Mouse (Mus musculus): ENCODE results near the gene a. TPM values are rescaled to one million over a fixed set of nuclear protein-coding genes. Genes with fewer than 3 reads are reported as not detected.

The a gene
- 0.41 and 1.0 TPM in 2 replicates for polyA plus RNA-seq (2015; fragmentation: Nextera tagmentation; extraction: Ambion mirVana)

- Histone ChIP-seq H3K9me3 (replicated peaks; ENCODE audit: control insufficient read depth, low read length) (no peaks in the 10 kb centered on the region), H3K27me3 (ENCODE audit: control insufficient read depth, insufficient read depth, low read length) (no peaks in the 10 kb centered on the region), H3K4me1 (ENCODE audit: control insufficient read depth, insufficient read depth, low read length) (peaks cover 35% of the 10 kb centered on the region), H3K9ac (ENCODE audit: low read length) (peak within 1 kb of the TSS; percentile 99), H3K36me3 (ENCODE audit: control insufficient read depth, insufficient read depth, low read length) (no peaks in the 10 kb centered on the region), H3K27ac (ENCODE audit: low read length) (peak within 1 kb of the TSS; percentile 98), H3K4me2 (ENCODE audit: low read depth, low read length) (peak within 1 kb of the TSS; percentile 82), H3K4me3 (replicated peaks; ENCODE audit: low read length) (peak within 1 kb of the TSS; percentile 97)
- WGBS, result under 1% methylated on average over 89 of the region's 89 CpGs
- ATAC-seq (ENCODE audit: insufficient read depth, low FRiP score), result peak; percentile 97
Measured at GRCm38 (mm10) chr2:154790656-154791483, at the start of gene a, which contains the start of gene Raly. Gene a (plus strand): TSS chr2:154791402. Gene Raly (plus strand): TSS chr2:154791096.

- ATAC-seq (ENCODE audit: insufficient read depth, low FRiP score), result no peak
- Histone ChIP-seq H3K27me3 (ENCODE audit: control insufficient read depth, insufficient read depth, low read length) (no peaks in the 10 kb centered on the region), H3K4me1 (ENCODE audit: control insufficient read depth, insufficient read depth, low read length) (no peaks in the 10 kb centered on the region), H3K9me3 (replicated peaks; ENCODE audit: control insufficient read depth, low read length) (no peaks in the 10 kb centered on the region), H3K27ac (ENCODE audit: low read length) (no peak overlapping the region), H3K4me3 (replicated peaks; ENCODE audit: low read length) (no peak overlapping the region), H3K4me2 (ENCODE audit: low read depth, low read length) (no peak overlapping the region), H3K36me3 (ENCODE audit: control insufficient read depth, insufficient read depth, low read length) (no peaks in the 10 kb centered on the region), H3K9ac (ENCODE audit: low read length) (no peak overlapping the region)
- WGBS, result 71% methylated on average over 10 of the region's 10 CpGs
Measured at GRCm38 (mm10) chr2:154742911-154743819, 48.0 kb upstream of the a start.

GRCm38 (mm10) chr2:154743915-154744314 is 47.3 kb upstream of the a start:
- Histone ChIP-seq H3K9ac (ENCODE audit: low read length) (no peak overlapping the region), H3K4me3 (replicated peaks; ENCODE audit: low read length) (no peak overlapping the region), H3K4me1 (ENCODE audit: control insufficient read depth, insufficient read depth, low read length) (peaks cover under 1% of the 10 kb centered on the region), H3K4me2 (ENCODE audit: low read depth, low read length) (no peak overlapping the region), H3K36me3 (ENCODE audit: control insufficient read depth, insufficient read depth, low read length) (no peaks in the 10 kb centered on the region), H3K9me3 (replicated peaks; ENCODE audit: control insufficient read depth, low read length) (no peaks in the 10 kb centered on the region), H3K27ac (ENCODE audit: low read length) (no peak overlapping the region), H3K27me3 (ENCODE audit: control insufficient read depth, insufficient read depth, low read length) (no peaks in the 10 kb centered on the region)
- no peak for ATAC-seq (ENCODE audit: insufficient read depth, low FRiP score)
- 62% methylated on average over 4 of the region's 4 CpGs for WGBS

GRCm38 (mm10) chr2:154748383-154748782 is 42.8 kb upstream of the a start:
- no peak overlapping the region for H3K4me2 ChIP-seq (ENCODE audit: low read depth, low read length)
- no peak overlapping the region for H3K27ac ChIP-seq (ENCODE audit: low read length)
- no peak overlapping the region for H3K9ac ChIP-seq (ENCODE audit: low read length)
- H3K9me3 ChIP-seq (replicated peaks; ENCODE audit: control insufficient read depth, low read length), result no peaks in the 10 kb centered on the region
- no peaks in the 10 kb centered on the region for H3K27me3 ChIP-seq (ENCODE audit: control insufficient read depth, insufficient read depth, low read length)
- WGBS, result 89% methylated on average over 2 of the region's 2 CpGs
- H3K4me3 ChIP-seq (replicated peaks; ENCODE audit: low read length), result no peak overlapping the region
- H3K4me1 ChIP-seq (ENCODE audit: control insufficient read depth, insufficient read depth, low read length), result peaks cover 5% of the 10 kb centered on the region
- ATAC-seq (ENCODE audit: insufficient read depth, low FRiP score), result no peak
- H3K36me3 ChIP-seq (ENCODE audit: control insufficient read depth, insufficient read depth, low read length), result no peaks in the 10 kb centered on the region

- Histone ChIP-seq H3K4me1 (ENCODE audit: control insufficient read depth, insufficient read depth, low read length) (peaks cover 5% of the 10 kb centered on the region), H3K27ac (ENCODE audit: low read length) (0 out of 2 replicates have a peak overlapping the region, but pooled peaks have one; percentile 6), H3K9ac (ENCODE audit: low read length) (no peak overlapping the region), H3K9me3 (replicated peaks; ENCODE audit: control insufficient read depth, low read length) (no peaks in the 10 kb centered on the region), H3K27me3 (ENCODE audit: control insufficient read depth, insufficient read depth, low read length) (no peaks in the 10 kb centered on the region), H3K4me3 (replicated peaks; ENCODE audit: low read length) (no peak overlapping the region), H3K36me3 (ENCODE audit: control insufficient read depth, insufficient read depth, low read length) (no peaks in the 10 kb centered on the region), H3K4me2 (ENCODE audit: low read depth, low read length) (peak overlapping the region; percentile 5; the same call in 1 of the 2 replicates)
- 53% methylated on average over 23 of the region's 23 CpGs for WGBS
- peak; percentile 62; the same call in 1 of the 2 replicates for ATAC-seq (ENCODE audit: insufficient read depth, low FRiP score)
Measured at GRCm38 (mm10) chr2:154749046-154750036, 41.9 kb upstream of the a start.

GRCm38 (mm10) chr2:154751924-154752323 is 39.3 kb upstream of the a start:
- no peaks in the 10 kb centered on the region for H3K27me3 ChIP-seq (ENCODE audit: control insufficient read depth, insufficient read depth, low read length)
- H3K27ac ChIP-seq (ENCODE audit: low read length), result no peak overlapping the region
- H3K9ac ChIP-seq (ENCODE audit: low read length), result no peak overlapping the region
- no peaks in the 10 kb centered on the region for H3K36me3 ChIP-seq (ENCODE audit: control insufficient read depth, insufficient read depth, low read length)
- no peaks in the 10 kb centered on the region for H3K9me3 ChIP-seq (replicated peaks; ENCODE audit: control insufficient read depth, low read length)
- peaks cover 5% of the 10 kb centered on the region for H3K4me1 ChIP-seq (ENCODE audit: control insufficient read depth, insufficient read depth, low read length)
- WGBS, result 55% methylated on average over 8 of the region's 8 CpGs
- no peak for ATAC-seq (ENCODE audit: insufficient read depth, low FRiP score)
- H3K4me2 ChIP-seq (ENCODE audit: low read depth, low read length), result no peak overlapping the region
- no peak overlapping the region for H3K4me3 ChIP-seq (replicated peaks; ENCODE audit: low read length)

- 83% methylated on average over 2 of the region's 2 CpGs for WGBS
- Histone ChIP-seq H3K27me3 (ENCODE audit: control insufficient read depth, insufficient read depth, low read length) (no peaks in the 10 kb centered on the region), H3K4me3 (replicated peaks; ENCODE audit: low read length) (no peak overlapping the region), H3K9ac (ENCODE audit: low read length) (no peak overlapping the region), H3K4me2 (ENCODE audit: low read depth, low read length) (no peak overlapping the region), H3K27ac (ENCODE audit: low read length) (no peak overlapping the region), H3K9me3 (replicated peaks; ENCODE audit: control insufficient read depth, low read length) (no peaks in the 10 kb centered on the region), H3K36me3 (ENCODE audit: control insufficient read depth, insufficient read depth, low read length) (no peaks in the 10 kb centered on the region), H3K4me1 (ENCODE audit: control insufficient read depth, insufficient read depth, low read length) (peaks cover 3% of the 10 kb centered on the region)
- ATAC-seq (ENCODE audit: insufficient read depth, low FRiP score), result no peak
Measured at GRCm38 (mm10) chr2:154754068-154754560, 37.1 kb upstream of the a start.

GRCm38 (mm10) chr2:154755791-154756190 is 35.4 kb upstream of the a start:
- H3K9me3 ChIP-seq (replicated peaks; ENCODE audit: control insufficient read depth, low read length), result no peaks in the 10 kb centered on the region
- ATAC-seq (ENCODE audit: insufficient read depth, low FRiP score), result no peak
- no peaks in the 10 kb centered on the region for H3K4me1 ChIP-seq (ENCODE audit: control insufficient read depth, insufficient read depth, low read length)
- no peak overlapping the region for H3K4me3 ChIP-seq (replicated peaks; ENCODE audit: low read length)
- 59% methylated on average over 6 of the region's 6 CpGs for WGBS
- no peak overlapping the region for H3K27ac ChIP-seq (ENCODE audit: low read length)
- H3K27me3 ChIP-seq (ENCODE audit: control insufficient read depth, insufficient read depth, low read length), result no peaks in the 10 kb centered on the region
- H3K36me3 ChIP-seq (ENCODE audit: control insufficient read depth, insufficient read depth, low read length), result no peaks in the 10 kb centered on the region
- no peak overlapping the region for H3K4me2 ChIP-seq (ENCODE audit: low read depth, low read length)
- no peak overlapping the region for H3K9ac ChIP-seq (ENCODE audit: low read length)

Data from stomach, embryonic 16.5 days (tissue).